Mouse (Mus musculus): ENCODE measurements at regions not wholly inside any gene's neighbourhood (a gene's known extent, or its start where the extent isn't known, plus 50 kb on each side); places are given as distances from the start of the nearest gene placed in this dataset.

- no peak for TF ChIP-seq CTCF (IDR thresholded peaks at IDR 0.05; ENCODE audit: extremely low read depth, insufficient read depth, low read length)
- TF ChIP-seq POLR2A (IDR thresholded peaks at IDR 0.05; ENCODE audit: extremely low read depth, insufficient read depth, low read length) = no peak
These were observed 136.6 kb upstream of the Veph1 start for GRCm38 (mm10) chr3:66433216-66433615.

Data from cortical plate, adult 2 months (tissue).